Mouse (Mus musculus) testis, adult 2 months (tissue): ENCODE measurements at regions not wholly inside any gene's neighbourhood (a gene's known extent, or its start where the extent isn't known, plus 50 kb on each side); places are given as distances from the start of the nearest gene placed in this dataset.

Experiments
- H3K27ac ChIP-seq: fragments of 200-500 bp; 2 replicates; pipeline ENCODE4 v1.5.1; 2012; ENCODE audit warnings: low read depth, low read length; ENCODE audit not compliant: control insufficient read depth, insufficient read depth
- H3K27me3 ChIP-seq: fragments of 200-500 bp; 2 replicates; pipeline ENCODE4 v1.6.1; 2012; ENCODE audit warnings: mild to moderate bottlenecking, low read length, moderate library complexity; ENCODE audit not compliant: control insufficient read depth, insufficient read depth
- H3K36me3 ChIP-seq: fragments of 200-500 bp; 2 replicates; pipeline ENCODE4 v1.6.1; 2012; ENCODE audit warnings: mild to moderate bottlenecking, low read length; ENCODE audit not compliant: control insufficient read depth, insufficient read depth
- H3K4me1 ChIP-seq: fragments of 200-500 bp; 2 replicates; pipeline ENCODE4 v1.6.1; 2012; ENCODE audit warnings: low read length; ENCODE audit not compliant: control insufficient read depth, insufficient read depth
- H3K4me3 ChIP-seq: fragments of 200-500 bp; 2 replicates; pipeline ENCODE4 v1.5.1; 2012; ENCODE audit warnings: low read depth, mild to moderate bottlenecking, low read length, moderate library complexity, mixed read lengths; ENCODE audit not compliant: control insufficient read depth
- CTCF ChIP-seq: fragments of 200-500 bp; IDR thresholded peaks from 2 replicates; pipeline ENCODE4 v1.5.1; 2012; ENCODE audit warnings: low read depth, mild to moderate bottlenecking, inconsistent platforms, low read length, moderate library complexity; ENCODE audit not compliant: control insufficient read depth, insufficient read depth, insufficient replicate concordance
- POLR2A ChIP-seq: fragments of 200-500 bp; IDR thresholded peaks from 2 replicates; pipeline ENCODE4 v1.6.1; 2012; ENCODE audit warnings: low read depth, mild to moderate bottlenecking, inconsistent platforms, low read length, moderate library complexity; ENCODE audit not compliant: control insufficient read depth

- Histone ChIP-seq H3K36me3 (no peaks in the 10 kb centered on the region), H3K27ac (no peak overlapping the region), H3K4me1 (no peaks in the 10 kb centered on the region; the same call in 1 of the 2 replicates), H3K27me3 (no peaks in the 10 kb centered on the region), H3K4me3 (no peak overlapping the region)
- TF ChIP-seq CTCF (no peak), POLR2A (no peak)
Measured at GRCm38 (mm10) chr6:94413987-94414360, 86.2 kb upstream of the Slc25a26 start.

- TF ChIP-seq CTCF (no peak), POLR2A (no peak)
- Histone ChIP-seq H3K36me3 (no peaks in the 10 kb centered on the region), H3K27me3 (no peaks in the 10 kb centered on the region), H3K27ac (no peak overlapping the region), H3K4me3 (no peak overlapping the region), H3K4me1 (no peaks in the 10 kb centered on the region; the same call in 1 of the 2 replicates)
Measured at GRCm38 (mm10) chr6:94413297-94413986, 86.7 kb upstream of the Slc25a26 start.

GRCm38 (mm10) chr6:94412341-94412740 lies 87.8 kb upstream of the Slc25a26 start:
- Histone ChIP-seq H3K27ac (no peak overlapping the region), H3K4me1 (no peaks in the 10 kb centered on the region; the same call in 1 of the 2 replicates), H3K36me3 (no peaks in the 10 kb centered on the region), H3K4me3 (no peak overlapping the region), H3K27me3 (no peaks in the 10 kb centered on the region)
- no peak for TF ChIP-seq CTCF
- no peak for TF ChIP-seq POLR2A

- Histone ChIP-seq H3K4me3 (no peak overlapping the region), H3K36me3 (no peaks in the 10 kb centered on the region), H3K27ac (no peak overlapping the region), H3K27me3 (no peaks in the 10 kb centered on the region), H3K4me1 (no peaks in the 10 kb centered on the region; the same call in 1 of the 2 replicates)
- TF ChIP-seq CTCF (no peak), POLR2A (no peak)
Measured at GRCm38 (mm10) chr6:94410480-94410879, 89.7 kb upstream of the Slc25a26 start.

GRCm38 (mm10) chr6:94408996-94409395 lies 91.1 kb upstream of the Slc25a26 start:
- TF ChIP-seq POLR2A (no peak), CTCF (no peak)
- Histone ChIP-seq H3K4me1 (no peaks in the 10 kb centered on the region; the same call in 1 of the 2 replicates), H3K27me3 (no peaks in the 10 kb centered on the region), H3K4me3 (no peak overlapping the region), H3K27ac (no peak overlapping the region), H3K36me3 (no peaks in the 10 kb centered on the region)

- Histone ChIP-seq H3K4me3 (no peak overlapping the region), H3K4me1 (no peaks in the 10 kb centered on the region), H3K36me3 (no peaks in the 10 kb centered on the region), H3K27me3 (no peaks in the 10 kb centered on the region), H3K27ac (no peak overlapping the region)
- TF ChIP-seq CTCF (no peak), POLR2A (no peak)
Measured at GRCm38 (mm10) chr6:94407751-94408150, 92.4 kb upstream of the Slc25a26 start.

- Histone ChIP-seq H3K36me3 (no peaks in the 10 kb centered on the region), H3K27ac (no peak overlapping the region), H3K4me3 (no peak overlapping the region), H3K27me3 (no peaks in the 10 kb centered on the region), H3K4me1 (no peaks in the 10 kb centered on the region)
- no peak for TF ChIP-seq POLR2A
- no peak for TF ChIP-seq CTCF
Measured at GRCm38 (mm10) chr6:94405371-94406076, 94.6 kb upstream of the Slc25a26 start.
